Mouse (Mus musculus) intestine, postnatal 0 days (tissue): ENCODE results near the gene Cbx6. TPM values are rescaled to one million over a fixed set of nuclear protein-coding genes. Genes with fewer than 3 reads are reported as not detected.
A peak's percentile ranks its signal among the peaks of the same experiment; 100 is the strongest.
"Not testable (repeated sequence)": the region's sequence is repeated elsewhere in the genome, so short reads cannot be mapped to it uniquely, and the experiment has no call there.

Experiments
- ATAC-seq: fragments of 200-750 bp; cut with Nextera tagmentation; 2 replicates; pipeline ENCODE4 v1.8.0; 2017; ENCODE audit warnings: mild to moderate bottlenecking, moderate TSS enrichment, moderate library complexity
- H3K27ac ChIP-seq: fragments of 300-500 bp; sonication (generic); 2 replicates; pipeline ENCODE4 v1.5.1; 2014; ENCODE audit warnings: mild to moderate bottlenecking, low read depth, low read length, moderate library complexity
- H3K27me3 ChIP-seq: fragments of 300-500 bp; sonication (generic); replicated peaks from 2 replicates; pipeline ENCODE4 v1.6.1; 2014; ENCODE audit warnings: low read length, mixed read lengths; ENCODE audit not compliant: control insufficient read depth, insufficient read depth
- H3K36me3 ChIP-seq: fragments of 300-500 bp; sonication (generic); 2 replicates; pipeline ENCODE4 v1.6.1; 2014; ENCODE audit warnings: mild to moderate bottlenecking, moderate library complexity; ENCODE audit not compliant: control insufficient read depth, insufficient read depth
- H3K4me1 ChIP-seq: fragments of 300-500 bp; sonication (generic); replicated peaks from 2 replicates; pipeline ENCODE4 v1.6.1; 2014; ENCODE audit warnings: antibody characterized with exemption, low read length, mixed read lengths; ENCODE audit not compliant: control insufficient read depth, insufficient read depth
- H3K4me2 ChIP-seq: fragments of 300-500 bp; sonication (generic); replicated peaks from 2 replicates; pipeline ENCODE4 v1.6.1; 2014; ENCODE audit warnings: low read depth, mild to moderate bottlenecking, moderate library complexity
- H3K4me3 ChIP-seq: fragments of 300-500 bp; sonication (generic); 2 replicates; pipeline ENCODE4 v1.5.1; 2014; ENCODE audit warnings: low read depth, low read length
- H3K9ac ChIP-seq: fragments of 300-500 bp; sonication (generic); 2 replicates; pipeline ENCODE4 v1.6.1; 2014; ENCODE audit warnings: mild to moderate bottlenecking, low read depth, low read length
- H3K9me3 ChIP-seq: fragments of 300-500 bp; sonication (generic); 2 replicates; pipeline ENCODE4 v1.6.1; 2016; ENCODE audit warnings: mixed run types; ENCODE audit not compliant: control insufficient read depth
- CTCF ChIP-seq: sonication (generic); IDR thresholded peaks from 2 replicates; pipeline ENCODE4 v1.5.1; 2016; ENCODE audit warnings: low read depth, mild to moderate bottlenecking, control low read depth, antibody characterized with exemption, moderate library complexity
- WGBS: fragments of 180-500 bp; shearing (Covaris S2); extraction: QIAGEN DNeasy Blood & Tissue Kit; methylation state at CpG from one replicate; pipeline ENCODE4 v1.1.7; 2014; 5-methylcytosine and 5-hydroxymethylcytosine counted together
- polyA plus RNA-seq: library from polyadenylated mRNA; unstranded; fragments of >200 nt; fragmentation: Nextera tagmentation; extraction: Ambion mirVana; gene quantifications from 2 replicates; pipeline ENCODE4 v1.2.1, GENCODE M21; 2015

The Cbx6 gene
- polyA plus RNA-seq, 1 experiment from 2014 or later = 13.8 TPM

GRCm38 (mm10) chr15:79818325-79818724 lies 16.2 kb downstream of the Cbx6 start:
- TF ChIP-seq CTCF = peak; percentile 42
- H3K27ac ChIP-seq = no peak overlapping the region
- H3K27me3 ChIP-seq = no peaks in the 10 kb centered on the region
- no peaks in the 10 kb centered on the region for H3K4me1 ChIP-seq
- H3K9me3 ChIP-seq = no peaks in the 10 kb centered on the region
- H3K9ac ChIP-seq = no peak overlapping the region
- no peak for ATAC-seq
- H3K4me3 ChIP-seq = no peak overlapping the region
- WGBS = 86% methylated on average over 4 of the region's 4 CpGs
- H3K4me2 ChIP-seq = no peak overlapping the region
- H3K36me3 ChIP-seq = no peaks in the 10 kb centered on the region

GRCm38 (mm10) chr15:79813666-79814258 lies 20.7 kb downstream of the Cbx6 start:
- no peak for ATAC-seq
- H3K4me2 ChIP-seq = no peak overlapping the region
- WGBS = 50% methylated on average over 8 of the region's 8 CpGs
- TF ChIP-seq CTCF = no peak
- no peak overlapping the region for H3K4me3 ChIP-seq
- H3K36me3 ChIP-seq = no peaks in the 10 kb centered on the region
- H3K27ac ChIP-seq = no peak overlapping the region
- no peaks in the 10 kb centered on the region for H3K4me1 ChIP-seq
- no peak overlapping the region for H3K9ac ChIP-seq
- H3K9me3 ChIP-seq = no peaks in the 10 kb centered on the region
- H3K27me3 ChIP-seq = no peaks in the 10 kb centered on the region; the same call in 1 of the 2 replicates

GRCm38 (mm10) chr15:79812840-79813239 lies 21.6 kb downstream of the Cbx6 start:
- H3K9ac ChIP-seq, H3K27me3 ChIP-seq, H3K4me2 ChIP-seq, ATAC-seq, H3K27ac ChIP-seq, H3K4me3 ChIP-seq, H3K36me3 ChIP-seq, H3K9me3 ChIP-seq, H3K4me1 ChIP-seq: not testable (repeated sequence)
- WGBS = 51% methylated on average over 2 of the region's 2 CpGs

- no peak for TF ChIP-seq CTCF
- no peaks in the 10 kb centered on the region for H3K9me3 ChIP-seq
- H3K9ac ChIP-seq = no peak overlapping the region
- no peak overlapping the region for H3K4me2 ChIP-seq
- 59% methylated on average over 4 of the region's 4 CpGs for WGBS
- H3K4me3 ChIP-seq = no peak overlapping the region
- peaks cover 16% of the 10 kb centered on the region for H3K27me3 ChIP-seq
- H3K4me1 ChIP-seq = no peaks in the 10 kb centered on the region
- no peak for ATAC-seq
- H3K27ac ChIP-seq = no peak overlapping the region
- H3K36me3 ChIP-seq = no peaks in the 10 kb centered on the region
Observed at GRCm38 (mm10) chr15:79810997-79811396, 23.5 kb downstream of the Cbx6 start.

GRCm38 (mm10) chr15:79810061-79810460 lies 24.4 kb downstream of the Cbx6 start:
- Histone ChIP-seq H3K4me2 (no peak overlapping the region), H3K9me3 (no peaks in the 10 kb centered on the region), H3K9ac (no peak overlapping the region), H3K4me3 (no peak overlapping the region), H3K27ac (no peak overlapping the region), H3K4me1 (no peaks in the 10 kb centered on the region), H3K36me3 (no peaks in the 10 kb centered on the region), H3K27me3 (peaks cover 26% of the 10 kb centered on the region)
- no peak for TF ChIP-seq CTCF
- ATAC-seq = no peak
- 69% methylated on average over 3 of the region's 3 CpGs for WGBS

- no peaks in the 10 kb centered on the region; the same call in 1 of the 2 replicates for H3K4me1 ChIP-seq
- peaks cover 39% of the 10 kb centered on the region for H3K27me3 ChIP-seq
- no peak overlapping the region for H3K4me3 ChIP-seq
- no peak overlapping the region for H3K9ac ChIP-seq
- H3K36me3 ChIP-seq = no peaks in the 10 kb centered on the region
- no peak overlapping the region for H3K4me2 ChIP-seq
- H3K9me3 ChIP-seq = no peaks in the 10 kb centered on the region
- ATAC-seq = no peak
- no peak overlapping the region for H3K27ac ChIP-seq
- 46% methylated on average over 5 of the region's 5 CpGs for WGBS
- TF ChIP-seq CTCF = no peak
Observed at GRCm38 (mm10) chr15:79808658-79809057, 25.8 kb downstream of the Cbx6 start.

- peak; percentile 90 for TF ChIP-seq CTCF
- no peak overlapping the region for H3K9ac ChIP-seq
- ATAC-seq = no peak
- no peak overlapping the region for H3K4me2 ChIP-seq
- no peaks in the 10 kb centered on the region for H3K9me3 ChIP-seq
- no peaks in the 10 kb centered on the region; the same call in 1 of the 2 replicates for H3K4me1 ChIP-seq
- no peak overlapping the region for H3K27ac ChIP-seq
- WGBS = 31% methylated on average over 5 of the region's 5 CpGs
- H3K36me3 ChIP-seq = no peaks in the 10 kb centered on the region
- no peak overlapping the region for H3K4me3 ChIP-seq
- peaks cover 45% of the 10 kb centered on the region for H3K27me3 ChIP-seq
Observed at GRCm38 (mm10) chr15:79808114-79808513, 26.4 kb downstream of the Cbx6 start.
